Mouse (Mus musculus) lung, embryonic 15.5 days (tissue): ENCODE results near the gene Ttc9b. TPM values are rescaled to one million over a fixed set of nuclear protein-coding genes. Genes with fewer than 3 reads are reported as not detected.
"Not testable (repeated sequence)": the region's sequence is repeated elsewhere in the genome, so short reads cannot be mapped to it uniquely, and the experiment has no call there.

Source experiments
- ATAC-seq: fragments of 200-750 bp; cut with Nextera tagmentation; 2 replicates; pipeline ENCODE4 v1.8.0; 2017; ENCODE audit warnings: moderate number of reproducible peaks, borderline replicate concordance; ENCODE audit not compliant: low FRiP score, low TSS enrichment; ENCODE audit errors: extremely low read depth
- H3K27ac ChIP-seq: fragments of 300-500 bp; sonication (generic); 2 replicates; pipeline ENCODE4 v1.5.1; 2015; ENCODE audit warnings: moderate library complexity, mild to moderate bottlenecking, inconsistent platforms
- H3K27me3 ChIP-seq: fragments of 300-500 bp; sonication (generic); 2 replicates; pipeline ENCODE4 v1.6.1; 2015; ENCODE audit warnings: inconsistent platforms
- H3K36me3 ChIP-seq: fragments of 300-500 bp; sonication (generic); 2 replicates; pipeline ENCODE4 v1.6.1; 2015; ENCODE audit warnings: inconsistent platforms
- H3K4me1 ChIP-seq: fragments of 300-500 bp; sonication (generic); 2 replicates; pipeline ENCODE4 v1.6.1; 2015; ENCODE audit warnings: inconsistent platforms
- H3K4me2 ChIP-seq: fragments of 300-500 bp; sonication (generic); 2 replicates; pipeline ENCODE4 v1.6.1; 2015; ENCODE audit warnings: inconsistent platforms, mild to moderate bottlenecking, moderate library complexity
- H3K4me3 ChIP-seq: fragments of 300-500 bp; sonication (generic); 2 replicates; pipeline ENCODE4 v1.5.1; 2015; ENCODE audit warnings: mild to moderate bottlenecking, inconsistent platforms
- H3K9ac ChIP-seq: fragments of 300-500 bp; sonication (generic); 2 replicates; pipeline ENCODE4 v1.6.1; 2015; ENCODE audit warnings: inconsistent platforms
- H3K9me3 ChIP-seq: fragments of 300-500 bp; sonication (generic); 2 replicates; pipeline ENCODE4 v1.6.1; 2016; ENCODE audit warnings: inconsistent platforms
- WGBS: fragments of 180-500 bp; shearing (Covaris S2); methylation state at CpG from one replicate; pipeline ENCODE4 v1.1.7; 2015; 5-methylcytosine and 5-hydroxymethylcytosine counted together
- polyA plus RNA-seq: library from polyadenylated mRNA; unstranded; fragments of >200 nt; fragmentation: Nextera tagmentation; extraction: Ambion mirVana; gene quantifications from 2 replicates; pipeline ENCODE4 v1.2.1, GENCODE M21; 2015

Gene Ttc9b
- polyA plus RNA-seq, 1 experiment from 2014 or later = 0.60 TPM

GRCm38 (mm10) chr7:27613751-27614499, 39.8 kb upstream of the Ttc9b start:
- peaks cover 53% of the 10 kb centered on the region for H3K36me3 ChIP-seq
- 67% methylated on average over 8 of the region's 8 CpGs for WGBS
- H3K9ac ChIP-seq = no peak overlapping the region
- H3K4me3 ChIP-seq = no peak overlapping the region
- no peaks in the 10 kb centered on the region for H3K27me3 ChIP-seq
- no peak overlapping the region for H3K27ac ChIP-seq
- H3K4me2 ChIP-seq = no peak overlapping the region
- H3K9me3 ChIP-seq = no peaks in the 10 kb centered on the region
- no peaks in the 10 kb centered on the region for H3K4me1 ChIP-seq
- no peak for ATAC-seq

- Histone ChIP-seq H3K9ac (no peak overlapping the region), H3K9me3 (no peaks in the 10 kb centered on the region), H3K4me1 (no peaks in the 10 kb centered on the region), H3K27me3 (no peaks in the 10 kb centered on the region), H3K36me3 (peaks cover 75% of the 10 kb centered on the region), H3K4me3 (no peak overlapping the region), H3K27ac (no peak overlapping the region), H3K4me2 (no peak overlapping the region)
- WGBS = 79% methylated on average over 6 of the region's 6 CpGs
- no peak for ATAC-seq
These were observed 32.7 kb upstream of the Ttc9b start for GRCm38 (mm10) chr7:27621028-27621427.

- no peak for ATAC-seq
- no peak overlapping the region for H3K27ac ChIP-seq
- no peaks in the 10 kb centered on the region for H3K27me3 ChIP-seq
- no peaks in the 10 kb centered on the region for H3K4me1 ChIP-seq
- no peak overlapping the region for H3K4me3 ChIP-seq
- no peak overlapping the region for H3K9ac ChIP-seq
- peaks cover 69% of the 10 kb centered on the region for H3K36me3 ChIP-seq
- no peaks in the 10 kb centered on the region for H3K9me3 ChIP-seq
- H3K4me2 ChIP-seq = no peak overlapping the region
- 87% methylated on average over 1 of the region's 1 CpGs for WGBS
These were observed 31.5 kb upstream of the Ttc9b start for GRCm38 (mm10) chr7:27622234-27622633.

DNA sequence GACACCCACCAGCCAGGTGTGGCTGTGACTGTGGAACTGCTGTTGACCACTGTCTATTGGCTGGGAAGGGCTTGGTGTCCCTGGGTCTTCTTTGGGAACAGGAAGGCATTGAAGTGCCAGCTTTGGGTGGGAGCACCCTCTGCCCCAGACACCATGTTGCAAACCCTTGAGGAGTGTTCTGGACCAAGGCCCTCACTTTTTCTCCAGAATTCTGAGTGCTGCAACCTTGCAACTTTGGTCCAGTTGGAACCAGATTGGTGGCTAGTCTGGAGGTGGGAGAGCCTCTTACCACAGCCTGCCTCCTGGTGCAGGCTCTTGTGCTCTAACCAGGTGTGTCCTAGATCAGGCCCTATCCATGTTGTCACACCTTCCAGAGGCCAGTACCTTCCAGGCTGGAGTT, 28.7 kb upstream of the Ttc9b start:
- Histone ChIP-seq H3K4me3 (no peak overlapping the region), H3K4me2 (no peak overlapping the region), H3K9me3 (no peaks in the 10 kb centered on the region), H3K27me3 (no peaks in the 10 kb centered on the region), H3K27ac (no peak overlapping the region), H3K9ac (no peak overlapping the region), H3K36me3 (peaks cover 69% of the 10 kb centered on the region), H3K4me1 (no peaks in the 10 kb centered on the region)
- no peak for ATAC-seq

- no peak for ATAC-seq
- no peaks in the 10 kb centered on the region for H3K27me3 ChIP-seq
- H3K4me2 ChIP-seq = no peak overlapping the region
- H3K4me1 ChIP-seq = no peaks in the 10 kb centered on the region
- no peak overlapping the region for H3K4me3 ChIP-seq
- H3K27ac ChIP-seq = no peak overlapping the region
- 86% methylated on average over 7 of the region's 7 CpGs for WGBS
- H3K9me3 ChIP-seq = no peaks in the 10 kb centered on the region
- H3K36me3 ChIP-seq = peaks cover 61% of the 10 kb centered on the region
- no peak overlapping the region for H3K9ac ChIP-seq
These were observed 26.0 kb upstream of the Ttc9b start for GRCm38 (mm10) chr7:27627707-27628106.

DNA sequence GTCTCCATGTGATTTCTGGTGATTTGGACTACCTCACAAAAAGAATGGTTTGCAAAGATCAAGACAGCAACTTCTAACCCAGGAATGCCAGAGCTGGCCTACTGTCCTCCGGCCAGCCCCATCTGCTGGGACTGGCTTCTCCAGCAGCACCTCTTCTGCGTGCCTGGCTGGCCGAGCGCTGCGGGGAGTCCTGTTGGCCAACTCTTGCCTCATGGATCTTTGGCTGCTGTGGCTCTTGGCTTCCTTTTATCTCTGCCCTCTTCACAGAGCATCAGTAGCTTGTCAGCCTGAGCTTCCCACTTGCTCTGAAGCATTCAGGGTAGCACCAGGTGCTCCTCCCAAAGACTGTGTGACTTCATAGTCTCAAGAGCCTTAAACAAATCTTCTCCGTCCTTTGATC, 25.5 kb upstream of the Ttc9b start:
- Histone ChIP-seq H3K9me3 (no peaks in the 10 kb centered on the region), H3K27me3 (no peaks in the 10 kb centered on the region), H3K27ac (no peak overlapping the region), H3K9ac (no peak overlapping the region), H3K4me3 (no peak overlapping the region), H3K4me1 (no peaks in the 10 kb centered on the region), H3K36me3 (peaks cover 61% of the 10 kb centered on the region), H3K4me2 (no peak overlapping the region)
- ATAC-seq = no peak
- WGBS = 93% methylated on average over 6 of the region's 6 CpGs

- WGBS = 87% methylated on average over 7 of the region's 7 CpGs
- not testable (repeated sequence) for H3K9ac ChIP-seq, H3K27ac ChIP-seq, H3K4me2 ChIP-seq, H3K4me3 ChIP-seq, H3K27me3 ChIP-seq, ATAC-seq, H3K4me1 ChIP-seq, H3K9me3 ChIP-seq
- H3K36me3 ChIP-seq = peaks cover 66% of the 10 kb centered on the region
These were observed 24.9 kb upstream of the Ttc9b start for GRCm38 (mm10) chr7:27628816-27629215.

- no peak for ATAC-seq
- Histone ChIP-seq H3K4me2 (no peak overlapping the region), H3K4me1 (no peaks in the 10 kb centered on the region), H3K9me3 (no peaks in the 10 kb centered on the region), H3K9ac (no peak overlapping the region), H3K27me3 (no peaks in the 10 kb centered on the region), H3K27ac (no peak overlapping the region), H3K36me3 (peaks cover 80% of the 10 kb centered on the region), H3K4me3 (no peak overlapping the region)
- WGBS = 93% methylated on average over 4 of the region's 4 CpGs
These were observed 22.3 kb upstream of the Ttc9b start for GRCm38 (mm10) chr7:27631439-27631838.

DNA sequence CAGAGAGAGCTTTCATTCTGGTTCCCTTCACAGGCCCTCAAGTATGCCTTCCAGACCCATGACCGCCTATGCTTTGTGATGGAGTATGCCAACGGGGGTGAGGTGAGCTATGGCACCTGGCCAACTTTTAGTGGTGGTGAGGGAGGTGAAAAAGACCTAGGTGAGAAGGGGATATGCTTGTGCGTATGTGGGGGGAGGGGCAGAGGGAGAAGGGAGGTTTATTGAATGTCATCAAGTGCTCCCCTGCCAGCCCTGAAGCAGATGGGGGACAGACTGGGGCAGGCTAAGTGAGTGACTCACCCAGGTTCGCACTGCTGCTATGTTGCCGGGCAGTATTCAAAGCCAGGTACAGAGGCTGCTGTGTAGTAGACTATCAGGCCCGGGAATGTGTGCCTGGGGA, 20.5 kb upstream of the Ttc9b start:
- H3K36me3 ChIP-seq = peaks cover 76% of the 10 kb centered on the region
- 85% methylated on average over 6 of the region's 6 CpGs for WGBS

DNA sequence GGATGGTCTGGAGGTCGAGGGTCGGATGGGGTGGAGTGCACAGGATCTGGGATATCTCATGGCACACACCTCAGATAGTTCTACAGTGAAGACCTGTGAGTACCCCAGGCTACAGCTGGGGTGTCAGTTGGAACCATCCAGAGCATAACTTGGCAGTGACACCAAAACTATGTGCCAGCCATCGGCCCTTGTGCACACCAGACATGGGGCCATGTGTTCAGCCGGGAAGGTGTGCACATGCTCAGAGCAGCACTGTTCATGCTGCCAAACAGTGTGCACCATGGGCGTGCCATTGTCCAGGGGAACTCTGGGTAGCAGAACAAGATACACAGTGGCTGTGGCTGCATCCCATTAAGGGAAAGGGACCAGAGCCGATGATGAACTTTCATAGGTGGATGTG, 19.0 kb upstream of the Ttc9b start:
- Histone ChIP-seq H3K4me2 (no peak overlapping the region), H3K36me3 (peaks cover 61% of the 10 kb centered on the region), H3K4me3 (no peak overlapping the region), H3K4me1 (no peaks in the 10 kb centered on the region), H3K9ac (no peak overlapping the region), H3K27ac (no peak overlapping the region), H3K9me3 (no peaks in the 10 kb centered on the region), H3K27me3 (no peaks in the 10 kb centered on the region)
- ATAC-seq = no peak
- WGBS = 93% methylated on average over 6 of the region's 6 CpGs

More for the DNA sequence above, 20.5 kb upstream of the Ttc9b start:
- H3K4me3 ChIP-seq = no peak overlapping the region
- no peak overlapping the region for H3K4me2 ChIP-seq
- ATAC-seq = no peak
- H3K9ac ChIP-seq = no peak overlapping the region
- no peaks in the 10 kb centered on the region for H3K4me1 ChIP-seq
- H3K9me3 ChIP-seq = no peaks in the 10 kb centered on the region
- no peak overlapping the region for H3K27ac ChIP-seq
- H3K27me3 ChIP-seq = no peaks in the 10 kb centered on the region

DNA sequence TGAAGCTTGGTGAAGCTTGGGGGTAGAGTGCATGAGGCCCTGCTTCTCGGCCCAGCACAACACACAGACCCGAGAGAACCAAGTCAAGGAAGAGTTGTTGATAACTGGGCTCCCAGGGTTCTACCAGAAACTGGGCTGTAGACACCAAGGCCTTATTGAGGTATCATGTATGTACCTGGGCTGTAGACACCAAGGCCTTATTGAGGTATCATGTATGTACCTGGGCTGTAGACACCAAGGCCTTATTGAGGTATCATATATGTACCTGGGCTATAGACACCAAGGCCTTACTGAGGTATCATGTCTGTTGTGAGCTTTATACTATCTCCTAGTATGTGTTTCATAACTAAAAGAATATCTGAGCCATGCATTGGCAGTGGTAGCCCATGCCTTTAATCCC, 18.6 kb upstream of the Ttc9b start:
- H3K9ac ChIP-seq, ATAC-seq, H3K9me3 ChIP-seq, H3K4me1 ChIP-seq, H3K27me3 ChIP-seq, H3K4me3 ChIP-seq, H3K4me2 ChIP-seq, H3K27ac ChIP-seq: not testable (repeated sequence)
- 100% methylated on average over 2 of the region's 2 CpGs for WGBS
- peaks cover 58% of the 10 kb centered on the region for H3K36me3 ChIP-seq

DNA sequence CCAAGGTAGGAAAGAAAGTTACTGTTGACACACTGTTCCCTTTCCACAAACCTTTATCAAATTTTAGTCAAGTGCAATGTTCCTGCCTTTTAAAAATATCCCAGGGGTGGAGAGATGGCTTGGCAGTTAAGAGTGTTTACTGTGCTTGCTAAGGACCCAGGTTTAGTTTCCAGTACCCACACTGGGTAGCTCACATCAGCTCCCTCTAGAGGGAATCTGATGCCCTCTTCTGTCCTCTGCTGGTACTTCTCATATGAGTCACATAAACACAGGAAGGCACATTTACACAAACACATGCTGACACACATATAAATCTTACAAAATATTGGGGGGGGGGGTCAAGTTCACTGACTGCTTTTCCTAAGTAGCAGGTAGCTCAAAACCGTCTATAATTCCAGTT, 9.2 kb upstream of the Ttc9b start:
- Histone ChIP-seq H3K4me3 (no peak overlapping the region), H3K4me1 (no peaks in the 10 kb centered on the region), H3K27me3 (no peaks in the 10 kb centered on the region), H3K4me2 (no peak overlapping the region), H3K27ac (no peak overlapping the region), H3K9me3 (no peaks in the 10 kb centered on the region), H3K36me3 (no peaks in the 10 kb centered on the region), H3K9ac (no peak overlapping the region)
- ATAC-seq = no peak
- 42% methylated on average over 1 of the region's 1 CpGs for WGBS

GRCm38 (mm10) chr7:27646516-27646915, 7.2 kb upstream of the Ttc9b start:
- H3K4me2 ChIP-seq = no peak overlapping the region
- 80% methylated on average over 7 of the region's 7 CpGs for WGBS
- H3K27ac ChIP-seq = no peak overlapping the region
- no peaks in the 10 kb centered on the region for H3K27me3 ChIP-seq
- H3K4me3 ChIP-seq = no peak overlapping the region
- no peaks in the 10 kb centered on the region for H3K36me3 ChIP-seq
- no peak overlapping the region for H3K9ac ChIP-seq
- no peaks in the 10 kb centered on the region for H3K9me3 ChIP-seq
- no peak for ATAC-seq
- H3K4me1 ChIP-seq = 0 out of 2 replicates have a peak, but pooled peaks cover 6% of the 10 kb centered on the region
